Mouse (Mus musculus) G1E-ER4 (cell line): ENCODE data around the gene Ift74. TPM values are rescaled to one million over a fixed set of nuclear protein-coding genes. Genes with fewer than 3 reads are reported as not detected.

Experiments
- GATA1 ChIP-seq: IDR thresholded peaks from one replicate; pipeline ENCODE4 v1.8.0; 2012; ENCODE audit warnings: low read length, inconsistent platforms
- polyA plus RNA-seq: library from polyadenylated mRNA; stranded (reverse); fragments of >175 nt; gene quantifications from 2 replicates; pipeline ENCODE4 v1.2.3, GENCODE M21; 2012

Gene Ift74
- polyA plus RNA-seq, result 0.90 and 0.99 TPM in 2 replicates

DNA sequence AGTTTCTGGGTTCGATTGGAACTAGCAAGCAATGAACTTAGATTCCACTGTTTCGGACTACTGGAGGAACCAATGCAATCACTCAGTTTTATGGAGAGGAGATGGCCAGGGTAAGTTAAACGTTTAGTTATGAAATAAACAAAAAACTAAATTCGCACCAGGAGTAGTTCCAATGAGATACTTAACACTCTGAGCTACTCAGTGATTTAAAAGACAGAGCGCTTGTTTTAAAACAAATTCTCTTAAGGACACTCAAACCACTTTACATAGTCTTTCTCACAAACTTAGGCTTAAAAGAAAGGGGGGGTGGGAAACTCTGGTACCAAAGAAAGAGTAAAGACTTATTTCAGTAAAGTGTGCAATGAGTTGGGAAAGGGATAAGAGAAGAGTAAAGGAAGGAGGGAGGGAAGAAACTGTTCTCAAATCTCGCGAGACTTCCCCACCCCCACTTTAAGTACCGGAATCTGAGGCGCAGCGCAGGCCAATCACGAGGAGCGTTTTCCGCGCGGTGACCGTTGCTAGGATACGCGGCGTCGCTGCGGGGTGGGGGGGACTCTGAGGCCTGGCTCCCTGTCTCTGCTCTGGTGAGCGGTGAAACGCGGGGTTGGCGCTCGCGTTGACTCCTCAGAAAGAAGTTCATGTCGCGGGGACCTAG, at the start of gene Ift74:
Gene Ift74, plus strand, starts transcription at position 520 of the 655 bp plus-strand sequence.
- no peak for TF ChIP-seq GATA1

DNA sequence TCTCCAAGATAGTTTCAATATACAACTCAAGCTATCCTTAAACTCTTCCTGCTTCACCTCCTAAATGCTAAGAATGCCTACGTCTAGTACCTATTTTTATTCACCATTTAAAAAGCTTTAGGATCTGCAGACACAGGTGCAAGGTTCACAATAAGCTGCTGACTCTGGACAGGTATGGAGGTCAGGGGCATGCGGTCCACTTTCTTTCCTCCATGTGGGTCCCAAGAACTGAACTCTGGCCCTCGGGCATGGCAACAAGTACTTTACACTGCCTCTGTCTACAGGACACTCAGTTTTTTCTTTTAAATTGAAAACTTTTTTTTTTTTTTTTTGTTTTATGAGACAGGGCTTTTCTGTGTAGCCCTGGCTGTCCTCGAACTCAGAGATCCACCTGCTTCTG, 41.6 kb upstream of the Ift74 start:
- no peak for TF ChIP-seq GATA1

DNA sequence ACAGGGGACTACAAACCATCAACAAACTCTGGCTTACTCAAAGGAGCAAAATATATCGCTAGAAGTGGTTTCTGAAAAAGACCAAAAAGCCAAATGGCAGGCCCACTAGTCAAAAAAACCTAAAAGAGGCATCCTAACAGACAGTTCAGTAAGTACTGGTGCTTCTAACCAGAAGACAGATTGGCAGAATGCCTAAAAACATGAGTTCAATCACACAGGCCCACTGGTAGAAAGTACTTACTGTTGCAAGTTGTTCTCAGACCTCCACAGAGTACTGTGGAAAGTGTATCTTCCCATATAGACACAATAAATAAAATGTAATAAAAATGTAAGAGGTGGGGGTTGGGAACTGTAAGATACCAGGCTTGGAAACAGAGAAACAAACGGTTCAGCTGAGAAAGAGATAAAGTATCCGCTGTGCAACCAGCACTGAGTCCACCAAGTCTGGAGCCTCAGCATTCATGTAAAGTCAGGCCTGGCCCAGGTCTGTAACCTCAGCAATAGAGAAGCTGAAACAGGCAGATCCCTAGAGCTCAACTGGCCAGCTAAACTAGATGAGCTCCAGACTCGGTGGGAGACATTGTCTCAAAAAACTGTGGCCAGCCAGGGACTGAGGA, 22.4 kb upstream of the Ift74 start:
- TF ChIP-seq GATA1, result no peak

DNA sequence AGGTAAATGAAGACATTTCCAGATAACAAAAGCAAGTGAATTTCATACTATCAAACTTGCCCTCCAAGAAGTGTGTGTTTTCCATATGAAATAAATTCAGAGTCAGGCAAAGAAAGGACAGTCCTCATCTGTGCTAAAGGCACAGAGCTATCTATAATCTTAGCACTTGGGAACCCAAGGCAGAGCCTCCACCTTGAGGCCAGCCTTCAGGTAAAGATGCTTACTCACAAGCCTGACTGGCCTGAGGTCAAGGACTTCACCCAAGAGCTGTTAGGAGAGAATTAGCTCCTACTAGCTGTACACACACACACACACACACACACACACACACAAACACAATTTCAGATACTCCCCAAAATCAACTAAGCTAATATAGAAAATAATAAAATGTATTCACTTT, 21.6 kb upstream of the Ift74 start:
- TF ChIP-seq GATA1, result no peak

DNA sequence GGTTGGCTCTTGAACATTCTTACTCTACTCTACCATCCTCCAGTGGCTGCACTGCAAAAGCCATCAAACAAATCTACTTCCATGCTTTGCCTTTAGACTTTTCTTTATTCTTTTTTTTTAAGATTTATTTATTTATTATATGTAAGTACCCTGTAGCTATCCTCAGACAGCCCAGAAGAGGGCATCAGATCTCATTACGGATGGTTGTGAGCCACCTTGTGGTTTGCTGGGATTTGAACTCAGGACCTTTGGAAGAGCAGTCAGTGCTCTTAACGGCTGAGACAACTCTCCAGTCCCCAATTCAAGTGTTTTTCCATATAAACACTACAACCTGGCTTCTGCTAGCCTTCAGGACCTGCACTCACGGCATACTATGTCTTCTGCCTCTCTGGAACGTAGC, 12.9 kb upstream of the Ift74 start:
- TF ChIP-seq GATA1, result no peak

DNA sequence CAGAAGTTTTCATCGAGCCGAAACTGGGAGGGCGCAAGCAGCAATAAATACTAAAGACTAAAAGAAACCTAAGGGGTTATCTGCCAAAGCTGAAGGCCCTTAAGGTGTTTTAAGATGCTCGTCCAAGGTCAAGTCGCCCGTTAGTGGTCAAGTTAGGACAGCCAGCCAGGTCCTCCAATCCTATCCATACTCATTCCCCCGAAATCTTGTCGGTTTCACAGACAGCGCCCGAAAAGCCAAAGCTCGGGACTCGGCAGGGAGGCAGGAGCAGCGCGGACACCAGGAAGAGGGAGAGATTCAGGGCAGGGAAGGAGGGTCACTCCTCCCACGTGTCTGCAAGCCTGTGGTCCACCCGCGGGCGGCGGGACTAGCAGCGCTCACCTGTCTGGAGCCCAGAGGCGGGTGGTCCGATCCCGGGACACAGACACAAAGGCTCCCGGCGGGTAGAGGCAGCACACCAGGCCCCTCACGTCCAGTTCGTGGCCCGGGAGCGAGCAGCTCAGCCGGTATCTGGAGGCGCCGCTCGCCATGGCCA, 11.7 kb upstream of the Ift74 start:
- TF ChIP-seq GATA1, result no peak

DNA sequence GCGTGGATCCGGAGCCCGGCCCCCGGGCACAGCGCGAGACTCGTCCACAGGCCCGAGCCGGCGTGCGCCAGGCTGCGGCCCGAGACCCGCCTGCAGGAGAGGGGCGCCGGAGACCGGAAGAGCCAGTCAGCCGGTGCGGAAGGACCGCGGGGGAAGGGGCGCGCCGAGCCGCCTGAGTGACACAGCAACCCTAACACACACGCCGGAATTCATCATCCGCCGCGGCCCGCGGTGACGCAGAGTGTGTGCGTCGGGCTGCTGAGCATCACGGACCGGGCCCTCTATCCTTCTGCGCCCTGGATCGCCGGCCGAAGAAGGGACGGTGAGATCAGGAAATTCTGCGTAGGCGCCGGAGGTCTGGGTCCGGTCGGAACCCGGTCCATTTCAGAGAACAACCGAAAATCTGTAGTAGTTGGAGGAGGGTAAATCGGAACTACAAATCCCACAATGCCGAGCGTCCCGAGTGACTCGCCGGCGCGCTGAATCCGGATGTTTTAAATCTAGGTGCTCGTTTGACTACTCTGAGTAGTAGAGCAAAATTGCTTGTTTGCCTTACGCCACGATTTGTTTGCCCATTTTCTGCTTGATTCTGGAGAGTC, 11.2 kb upstream of the Ift74 start, which contains the start of gene Plaa:
Gene Plaa, minus strand, starts transcription at position 214 of the 599 bp plus-strand sequence.
- no peak for TF ChIP-seq GATA1

DNA sequence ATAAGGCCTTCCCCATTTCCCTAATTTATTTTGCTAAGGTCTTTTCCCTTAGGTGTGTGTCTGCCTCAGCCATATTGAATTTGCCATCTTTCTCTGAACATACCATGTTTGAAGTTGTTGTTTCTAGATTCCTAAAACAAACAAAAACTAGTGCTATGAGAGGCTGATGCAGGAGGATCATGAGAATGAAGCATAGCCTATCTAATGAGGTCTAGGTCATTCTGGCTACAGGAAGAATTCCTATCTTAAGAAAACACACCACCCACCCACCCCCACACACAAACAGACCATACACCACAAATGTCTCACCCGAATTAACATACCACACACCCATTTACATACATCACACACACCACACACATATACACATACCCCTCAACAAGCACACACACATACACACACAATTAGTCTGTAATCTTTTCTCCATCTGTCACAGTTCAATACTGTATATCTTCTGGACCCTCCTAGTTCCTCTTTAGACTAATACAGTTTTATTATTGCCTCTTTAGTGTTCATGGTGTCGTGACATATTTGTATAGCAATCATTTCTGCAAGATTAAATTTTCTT, 9.8 kb upstream of the Ift74 start:
- no peak for TF ChIP-seq GATA1

DNA sequence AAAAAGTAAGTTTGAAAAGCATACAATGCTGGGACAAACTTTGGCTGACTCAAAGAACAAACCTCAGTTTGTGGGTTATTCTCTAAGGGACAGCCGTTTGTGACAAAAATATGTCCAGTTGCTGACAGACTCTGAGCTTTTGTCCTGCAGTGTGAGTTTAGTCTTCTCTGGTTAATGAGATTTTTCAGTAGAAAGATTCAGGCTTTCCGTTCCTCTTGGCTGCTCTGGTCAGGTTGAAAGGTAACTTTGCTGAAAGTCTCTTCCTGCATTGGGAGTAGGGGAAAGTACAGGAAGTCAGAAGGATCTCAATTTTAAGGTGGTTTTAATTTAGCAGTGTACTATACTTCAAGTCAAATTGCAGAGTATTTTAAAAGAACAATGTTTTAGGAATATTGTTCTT, 8.7 kb upstream of the Ift74 start:
- TF ChIP-seq GATA1, result no peak

DNA sequence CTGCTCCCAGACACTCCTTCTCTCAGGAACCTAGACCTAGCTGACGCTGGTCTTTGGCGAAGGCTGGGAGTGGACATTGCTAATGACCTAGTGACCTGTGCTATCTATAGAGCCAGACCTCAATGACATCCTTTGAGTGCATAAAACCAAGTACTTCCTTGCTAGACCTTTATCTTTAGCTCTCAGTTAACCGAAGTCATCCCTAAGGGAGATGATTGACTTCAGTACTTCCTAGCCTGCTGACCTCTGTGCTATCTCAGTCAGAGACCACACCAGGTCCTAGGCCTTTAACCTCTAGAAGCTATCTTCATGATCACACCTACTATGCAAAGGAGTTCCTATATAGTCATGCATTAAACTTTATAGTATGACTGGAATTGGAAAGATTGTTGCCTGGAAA, 4.0 kb upstream of the Ift74 start:
- no peak for TF ChIP-seq GATA1

DNA sequence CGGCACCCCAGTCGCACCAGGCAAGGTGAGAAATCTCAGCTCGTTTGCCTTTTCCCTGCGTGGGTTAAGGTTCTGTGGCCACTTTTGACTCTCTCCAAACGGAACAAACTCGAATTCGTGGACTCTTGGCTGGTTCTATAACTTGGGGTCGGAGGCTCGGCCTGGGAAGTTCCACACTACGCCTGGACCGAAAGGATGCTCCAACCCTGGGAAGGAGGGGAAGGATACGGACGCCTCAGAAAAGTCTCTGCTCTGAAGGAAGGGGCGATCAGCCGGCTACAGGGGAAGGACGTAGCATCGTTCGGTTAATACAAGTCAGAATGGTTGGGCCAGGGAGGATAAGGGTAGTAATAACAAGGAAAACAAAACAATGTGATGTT, 326 bp downstream of the Ift74 start:
- no peak for TF ChIP-seq GATA1

DNA sequence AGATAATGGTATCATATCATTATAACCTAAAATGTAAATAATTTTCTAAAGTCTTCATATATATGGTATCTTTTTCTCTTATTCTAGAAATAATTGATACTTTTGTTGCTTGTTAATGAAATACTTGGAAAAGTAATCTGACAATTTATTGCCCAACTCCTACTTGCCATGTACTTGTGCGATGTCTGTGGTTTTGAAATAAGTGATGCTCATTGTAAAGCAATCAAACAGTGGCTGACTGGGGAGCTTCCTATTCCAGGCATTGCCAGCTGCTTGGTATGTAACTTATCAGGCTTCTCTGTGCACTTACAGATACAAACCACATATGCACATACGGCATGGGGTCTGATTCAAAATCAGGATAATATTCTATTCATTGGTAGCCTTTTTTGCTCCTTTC, 5.8 kb downstream of the Ift74 start:
- no peak for TF ChIP-seq GATA1

DNA sequence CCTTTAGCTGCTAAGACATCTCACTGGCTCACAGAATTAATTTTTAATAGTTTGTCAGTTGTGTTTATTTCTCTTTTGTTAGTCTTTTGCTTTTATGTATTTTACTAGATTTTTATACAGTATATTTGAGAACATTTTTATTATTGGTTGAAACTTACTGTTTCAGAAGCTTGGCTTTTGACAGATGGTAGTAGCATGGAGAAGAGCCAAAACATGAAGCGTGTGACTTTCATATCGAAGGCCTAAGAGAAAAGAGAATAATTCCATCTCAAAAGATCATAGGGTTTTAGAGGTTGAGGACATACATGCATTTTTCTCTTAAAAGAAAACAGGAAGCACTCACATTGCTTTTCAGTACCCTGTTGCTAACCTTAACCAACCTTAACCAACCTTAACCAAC, 28.9 kb downstream of the Ift74 start:
- TF ChIP-seq GATA1, result no peak

DNA sequence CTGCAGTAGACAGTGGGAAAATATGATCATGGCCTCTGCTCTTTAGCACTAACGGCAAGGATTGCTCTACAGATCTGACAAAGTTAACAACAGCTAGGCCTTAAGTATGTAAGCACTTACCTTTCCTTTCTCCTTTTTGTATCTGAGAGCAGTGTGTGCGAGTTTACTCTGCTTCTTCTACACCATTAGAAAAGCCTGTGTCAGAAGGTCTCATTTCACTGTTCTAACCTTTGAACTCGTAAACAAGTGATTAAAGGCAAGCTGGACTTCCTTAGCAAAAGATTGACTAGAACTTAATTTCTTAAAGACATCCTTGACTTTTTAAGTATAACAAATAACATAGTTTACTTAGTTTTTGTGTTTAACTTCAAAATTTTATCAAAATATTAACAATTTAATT, 35.6 kb downstream of the Ift74 start, which contains the start of gene Lrrc19:
Gene Lrrc19, minus strand, starts transcription at position 225 of the 400 bp plus-strand sequence.
- TF ChIP-seq GATA1, result no peak

DNA sequence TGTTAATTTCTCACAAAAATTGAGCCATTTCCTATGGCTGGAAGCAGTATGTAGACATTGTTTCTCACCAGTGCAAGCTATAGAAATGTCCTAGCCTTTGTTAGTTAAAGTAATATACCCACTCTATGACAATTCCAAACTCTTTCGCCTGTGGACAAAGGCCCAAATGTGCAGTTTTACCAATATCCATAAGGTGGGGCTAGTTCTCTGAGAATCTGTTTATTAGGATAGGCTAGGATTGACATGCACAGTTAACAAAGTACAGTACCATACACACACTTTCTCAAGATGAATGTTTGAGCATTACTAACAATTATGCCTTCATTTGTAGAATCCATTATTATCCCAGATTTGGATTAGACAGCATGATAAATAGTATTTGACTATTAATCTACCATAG, 55.4 kb downstream of the Ift74 start:
- no peak for TF ChIP-seq GATA1

DNA sequence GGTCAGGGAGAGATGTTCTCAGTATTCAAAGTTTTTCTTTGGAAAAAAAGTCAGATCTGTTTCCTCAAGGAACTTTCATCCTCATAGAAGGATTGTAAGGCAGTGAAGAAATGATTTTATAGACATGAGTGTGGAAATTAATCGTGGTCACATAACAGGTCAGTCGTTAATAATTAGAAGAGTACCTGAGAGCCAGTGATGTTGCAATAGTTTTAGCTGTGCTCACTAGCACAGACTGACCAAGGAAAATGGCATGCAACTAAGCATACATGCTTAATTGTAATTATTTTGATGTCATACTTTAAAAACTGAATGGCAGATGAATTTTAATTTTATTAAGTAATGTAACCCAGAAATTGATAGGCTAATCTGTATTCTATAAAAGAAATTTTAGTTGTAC, 66.4 kb downstream of the Ift74 start:
- TF ChIP-seq GATA1, result no peak
